8 mouse cellular contexts compared by ENCODE assay signal in the genomic region with DNA sequence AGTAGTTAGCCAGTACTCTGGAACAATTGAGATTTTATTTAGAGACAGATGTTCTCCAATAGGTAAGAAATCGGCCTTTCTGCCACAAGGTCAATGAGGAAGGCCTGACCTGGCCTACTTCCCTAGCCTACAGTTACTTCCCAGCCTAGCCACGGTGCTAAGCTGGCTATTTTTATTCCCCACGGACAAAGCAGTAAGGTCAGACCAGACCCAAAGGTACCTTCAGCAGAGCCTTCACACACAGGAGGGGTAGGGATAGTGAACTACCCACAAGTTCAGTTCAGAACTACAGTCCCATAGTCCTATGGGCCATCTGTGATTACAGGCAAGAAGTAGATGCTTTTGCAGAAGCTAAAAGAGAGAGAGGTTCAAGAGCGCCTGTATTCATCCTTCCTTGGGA. TPM values are rescaled to one million over a fixed set of nuclear protein-coding genes. Genes with fewer than 3 reads are reported as not detected.
DNase-seq lines count a peak whose midpoint lies in the region; ATAC-seq and TF ChIP-seq lines count a peak whose summit lies in the region.

No protein-coding gene starts in this region.

- no peak for DNase-seq in left cerebral cortex, adult 2 months (ENCODE audit: extremely low spot score in 1 of 2, low spot score in 2 of 2)
- DNase-seq in left cerebral cortex, postnatal 14 days (ENCODE audit: low spot score in 2 of 2), result no peak
- DNase-seq in gastrocnemius, postnatal 36 days, result no peak
- no peak for DNase-seq in B cell, adult 2 months
- DNase-seq in frontal cortex, postnatal 25 days (ENCODE audit: low spot score in 2 of 2), result no peak

- no peak overlapping the region; the same call in 1 of the 2 replicates for H3K9ac ChIP-seq in forebrain, embryonic 13.5 days
- no peak overlapping the region for H3K9ac ChIP-seq in intestine, embryonic 15.5 days
- no peak overlapping the region for H3K9ac ChIP-seq in neural tube, embryonic 14.5 days (replicated peaks; ENCODE audit: low read depth, low read length)

- peaks cover 30% of the 10 kb centered on the region for H3K4me1 ChIP-seq in forebrain, embryonic 13.5 days
- H3K4me1 ChIP-seq in intestine, embryonic 15.5 days (replicated peaks), result peaks cover 22% of the 10 kb centered on the region; the same call in 1 of the 2 replicates
- H3K4me1 ChIP-seq in neural tube, embryonic 14.5 days (ENCODE audit: control insufficient read depth, insufficient read depth, low read length), result peaks cover 13% of the 10 kb centered on the region; the same call in 1 of the 2 replicates

- 76% methylated on average over 4 of the region's 4 CpGs for WGBS in forebrain, embryonic 13.5 days
- WGBS in intestine, embryonic 15.5 days, result 67% methylated on average over 4 of the region's 4 CpGs
- 78% methylated on average over 4 of the region's 4 CpGs for WGBS in neural tube, embryonic 14.5 days

- peaks cover 50% of the 10 kb centered on the region for H3K36me3 ChIP-seq in forebrain, embryonic 13.5 days (ENCODE audit: poor library complexity, severe bottlenecking)
- peaks cover 20% of the 10 kb centered on the region for H3K36me3 ChIP-seq in intestine, embryonic 15.5 days
- peaks cover 23% of the 10 kb centered on the region for H3K36me3 ChIP-seq in neural tube, embryonic 14.5 days (ENCODE audit: control insufficient read depth, insufficient read depth, low read length)

- no peak overlapping the region for H3K4me3 ChIP-seq in left cerebral cortex, adult 2 months
- H3K4me3 ChIP-seq in forebrain, embryonic 13.5 days, result peak overlapping the region; percentile 93; the same call in 1 of the 2 replicates
- H3K4me3 ChIP-seq in intestine, embryonic 15.5 days (replicated peaks), result no peak overlapping the region
- H3K4me3 ChIP-seq in neural tube, embryonic 14.5 days (ENCODE audit: low read depth, low read length), result no peak overlapping the region

- H3K27ac ChIP-seq in left cerebral cortex, adult 2 months, result peak overlapping the region; percentile 92
- H3K27ac ChIP-seq in forebrain, embryonic 13.5 days, result peak overlapping the region; percentile 86
- H3K27ac ChIP-seq in intestine, embryonic 15.5 days, result peak overlapping the region; percentile 87
- peak overlapping the region; percentile 87 for H3K27ac ChIP-seq in neural tube, embryonic 14.5 days (ENCODE audit: low read depth, low read length)

- no peaks in the 10 kb centered on the region for H3K27me3 ChIP-seq in forebrain, embryonic 13.5 days
- H3K27me3 ChIP-seq in intestine, embryonic 15.5 days (replicated peaks), result no peaks in the 10 kb centered on the region
- H3K27me3 ChIP-seq in neural tube, embryonic 14.5 days (ENCODE audit: control insufficient read depth, insufficient read depth, low read length), result no peaks in the 10 kb centered on the region

- TF ChIP-seq CTCF in left cerebral cortex, adult 2 months (IDR thresholded peaks at IDR 0.05), result no peak

- no peak for ATAC-seq in forebrain, embryonic 13.5 days
- ATAC-seq in intestine, embryonic 15.5 days, result no peak
- no peak for ATAC-seq in neural tube, embryonic 14.5 days (ENCODE audit: low read depth)

- intact Hi-C loops in left cerebral cortex, adult 2 months (cut with DNase I), result loop anchor here (1.0 to 10.0 kb wide), 3 partner anchors 21 to 109 kb away; partner anchors contain the start of gene Sf3b2
- intact Hi-C loops in left cerebral cortex, postnatal 14 days (cut with DNase I), result loop anchor here (5.0 kb wide), 1 partner anchor 72 kb away; no protein-coding TSS in a partner anchor
- intact Hi-C loops in gastrocnemius, postnatal 36 days (cut with DNase I), result loop anchor here (5.0 kb wide), 1 partner anchor 77 kb away; no protein-coding TSS in a partner anchor

- no peaks in the 10 kb centered on the region for H3K9me3 ChIP-seq in forebrain, embryonic 13.5 days (replicated peaks)
- no peaks in the 10 kb centered on the region for H3K9me3 ChIP-seq in intestine, embryonic 15.5 days
- no peaks in the 10 kb centered on the region for H3K9me3 ChIP-seq in neural tube, embryonic 14.5 days (ENCODE audit: control insufficient read depth, low read length)

- 0 out of 2 replicates have a peak overlapping the region, but pooled peaks have one; percentile 89 for H3K4me2 ChIP-seq in forebrain, embryonic 13.5 days
- peak overlapping the region; percentile 90; the same call in 1 of the 2 replicates for H3K4me2 ChIP-seq in intestine, embryonic 15.5 days (replicated peaks)
- peak overlapping the region; percentile 94; the same call in 1 of the 2 replicates for H3K4me2 ChIP-seq in neural tube, embryonic 14.5 days (ENCODE audit: low read depth, low read length)

RNA-seq across cellular contexts. Expression of gene Pacs1, which starts 1.0 kb away (rescaled TPM):
- 10 to 100 TPM; 57.5 to 61.2 TPM for total RNA-seq in left cerebral cortex, adult 2 months (2021)
- 10 to 100 TPM; 66.2 to 69.4 TPM for total RNA-seq in left cerebral cortex, postnatal 14 days (2021)
- 20.2 and 21.4 TPM in 2 replicates for polyA plus RNA-seq in forebrain, embryonic 13.5 days (2015; fragmentation: Nextera tagmentation; extraction: Ambion mirVana)
- polyA plus RNA-seq in intestine, embryonic 15.5 days (2015; fragmentation: Nextera tagmentation; extraction: Ambion mirVana), result 15.6 and 15.8 TPM in 2 replicates
- 56.9 TPM in 2 replicates for polyA plus RNA-seq in neural tube, embryonic 14.5 days (2014; fragmentation: Nextera tagmentation; extraction: Ambion mirVana)
- total RNA-seq in gastrocnemius, postnatal 36 days (2021), result 1 to 10 TPM; 5.0 to 6.3 TPM

RNA-seq across cellular contexts. Expression of gene Sf3b2, which starts 21.3 kb away (rescaled TPM):
- 100 to 1,000 TPM; 194 to 201 TPM for total RNA-seq in left cerebral cortex, adult 2 months (2021)
- total RNA-seq in left cerebral cortex, postnatal 14 days (2021), result 100 to 1,000 TPM; 192 to 194 TPM
- 428 and 432 TPM in 2 replicates for polyA plus RNA-seq in forebrain, embryonic 13.5 days (2015; fragmentation: Nextera tagmentation; extraction: Ambion mirVana)
- 282 and 289 TPM in 2 replicates for polyA plus RNA-seq in intestine, embryonic 15.5 days (2015; fragmentation: Nextera tagmentation; extraction: Ambion mirVana)
- 321 and 329 TPM in 2 replicates for polyA plus RNA-seq in neural tube, embryonic 14.5 days (2014; fragmentation: Nextera tagmentation; extraction: Ambion mirVana)
- total RNA-seq in gastrocnemius, postnatal 36 days (2021), result 10 to 100 TPM; 63.4 to 65.9 TPM

RNA-seq across cellular contexts. Expression of gene Gal3st3, which starts 24.2 kb away (rescaled TPM):
- 10 to 100 TPM; 78.0 to 80.9 TPM for total RNA-seq in left cerebral cortex, adult 2 months (2021)
- 100 to 1,000 TPM; 106 to 107 TPM for total RNA-seq in left cerebral cortex, postnatal 14 days (2021)
- 21.3 and 22.6 TPM in 2 replicates for polyA plus RNA-seq in forebrain, embryonic 13.5 days (2015; fragmentation: Nextera tagmentation; extraction: Ambion mirVana)
- polyA plus RNA-seq in intestine, embryonic 15.5 days (2015; fragmentation: Nextera tagmentation; extraction: Ambion mirVana), result 2.1 and 2.4 TPM in 2 replicates
- polyA plus RNA-seq in neural tube, embryonic 14.5 days (2014; fragmentation: Nextera tagmentation; extraction: Ambion mirVana), result 31.0 and 38.3 TPM in 2 replicates
- total RNA-seq in gastrocnemius, postnatal 36 days (2021), result under 1 TPM in 1 of 2 experiments, not detected in 1; 0.10 TPM

Comparison
In these comparisons a context has a peak if more than half of its experiments do, and no peak if none do; other contexts are left out.
1. RNA of gene Pacs1, which starts 1.0 kb away (total RNA-seq): 66.2 to 69.4 TPM in left cerebral cortex, postnatal 14 days and 57.5 to 61.2 TPM in left cerebral cortex, adult 2 months; 5.0 to 6.3 TPM in gastrocnemius, postnatal 36 days; every median in the first group is over 4 times any median in the second.
2. RNA of gene Gal3st3, which starts 24.2 kb away (total RNA-seq): 106 to 107 TPM in left cerebral cortex, postnatal 14 days and 78.0 to 80.9 TPM in left cerebral cortex, adult 2 months; 0.10 TPM in gastrocnemius, postnatal 36 days; every median in the first group is over 10 times any median in the second.
3. Peak in every context shown above with its lines, with median percentiles within 50 percentile points of each other: H3K27ac ChIP-seq and H3K4me2 ChIP-seq.